ENCODE assay signal across 14 mouse cellular contexts in the genomic region with DNA sequence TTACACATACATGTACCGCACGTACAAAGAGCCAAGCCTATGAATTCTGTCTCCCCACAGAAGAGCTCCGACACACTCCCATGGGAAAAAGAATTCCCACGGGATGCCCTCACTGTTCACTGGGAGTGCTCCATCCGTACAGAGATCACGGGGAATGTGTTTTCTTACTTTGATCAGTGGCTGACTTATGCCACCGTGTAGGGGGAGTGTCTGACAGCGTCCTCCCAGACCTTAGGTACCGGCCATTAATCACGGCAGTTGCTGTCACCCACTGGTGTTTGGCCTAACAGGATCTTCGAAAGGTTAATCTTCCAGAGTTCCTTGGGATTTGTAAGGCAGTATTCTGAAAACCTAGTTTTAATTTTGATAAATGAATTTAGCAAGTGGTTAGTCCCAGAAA.
"Had no signal": no experiment of that assay in that cellular context is flagged by ENCODE, and none has a peak within 500 bp of the region (broad histone marks: within the 10 kb centered on the region; RNA-seq: fewer than 3 reads in every experiment).

No protein-coding gene starts in this region.

- H3K9ac ChIP-seq: limb, embryonic 12.5 days; limb, embryonic 15.5 days; liver, embryonic 14.5 days; liver, postnatal 0 days; lung, embryonic 14.5 days had no signal

- ATAC-seq: intestine, postnatal 0 days; liver, postnatal 0 days; lung, postnatal 0 days had no signal

- H3K4me2 ChIP-seq: limb, embryonic 12.5 days; limb, embryonic 15.5 days; liver, embryonic 11.5 days; lung, embryonic 14.5 days; midbrain, embryonic 11.5 days had no signal

- H3K27me3 ChIP-seq: limb, embryonic 12.5 days; limb, embryonic 15.5 days; megakaryocyte, embryonic 14.5 days had no signal

- H3K9me3 ChIP-seq: limb, embryonic 12.5 days; limb, embryonic 15.5 days had no signal

- H3K36me3 ChIP-seq: limb, embryonic 12.5 days; limb, embryonic 15.5 days had no signal

- DNase-seq: kidney, adult 2 months; left cerebral cortex, postnatal 4 days; liver, postnatal 0 days; lung, embryonic 14.5 days; midbrain, embryonic 14.5 days; thymus, postnatal 25 days had no signal

- H3K27ac ChIP-seq: limb, embryonic 12.5 days; limb, embryonic 15.5 days; liver, embryonic 14.5 days had no signal

- H3K4me3 ChIP-seq: limb, embryonic 12.5 days; limb, embryonic 15.5 days; megakaryocyte, embryonic 14.5 days had no signal
